Mouse (Mus musculus): ENCODE data around the gene Zfp37. TPM values are rescaled to one million over a fixed set of nuclear protein-coding genes. Genes with fewer than 3 reads are reported as not detected.

Gene Zfp37
- polyA plus RNA-seq (2014; fragmentation: Illumina TruSeq; extraction: RNeasy Lipid Tissue Mini Kit (QIAGEN cat#74804); ENCODE audit: low read depth, low replicate concordance) = 2.5 TPM

DNA sequence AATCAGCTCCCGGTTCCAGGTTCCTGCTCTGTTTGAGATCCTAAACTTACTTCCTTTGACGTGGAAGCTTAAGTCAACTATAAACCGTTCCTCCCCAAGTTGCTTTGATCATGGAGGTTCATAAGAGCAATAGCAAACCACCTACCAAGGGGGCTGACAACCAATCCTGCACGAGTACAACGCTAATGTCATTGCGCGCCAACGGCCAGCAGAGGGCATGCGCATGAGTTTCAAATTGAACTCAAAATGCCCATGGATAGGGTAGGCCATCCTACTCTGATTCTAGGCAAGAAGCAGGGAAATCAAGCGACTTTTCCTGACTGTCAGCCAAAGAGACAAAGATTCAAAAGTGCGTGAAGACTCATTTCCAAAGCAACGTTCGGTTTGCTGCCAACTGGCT is at the start of gene Zfp37:
Gene Zfp37, minus strand, starts transcription at position 279 of the 400 bp plus-strand sequence.

DNA sequence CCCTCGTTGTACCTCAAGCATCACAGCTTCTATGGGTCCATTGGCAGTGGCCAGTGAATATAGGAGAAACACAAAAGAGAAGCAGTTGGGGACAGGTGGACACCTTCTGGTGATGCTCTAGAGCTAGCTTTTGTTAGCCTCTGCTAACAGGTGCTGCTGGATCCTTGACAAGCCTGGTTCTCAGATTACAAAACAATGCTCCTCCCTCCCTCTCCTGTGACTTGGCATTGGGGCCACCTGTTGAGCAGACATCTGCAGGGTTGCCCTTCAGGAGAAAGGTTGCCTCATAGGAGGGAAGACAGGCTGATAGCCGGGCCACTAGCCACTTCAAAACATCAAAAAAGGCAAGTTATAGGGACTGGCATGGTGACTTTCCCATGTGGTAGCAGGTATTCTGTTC is 31.4 kb upstream of the Zfp37 start, which contains the start of gene Slc31a2:
Gene Slc31a2, plus strand, starts transcription at position 287 of the 400 bp plus-strand sequence.

DNA sequence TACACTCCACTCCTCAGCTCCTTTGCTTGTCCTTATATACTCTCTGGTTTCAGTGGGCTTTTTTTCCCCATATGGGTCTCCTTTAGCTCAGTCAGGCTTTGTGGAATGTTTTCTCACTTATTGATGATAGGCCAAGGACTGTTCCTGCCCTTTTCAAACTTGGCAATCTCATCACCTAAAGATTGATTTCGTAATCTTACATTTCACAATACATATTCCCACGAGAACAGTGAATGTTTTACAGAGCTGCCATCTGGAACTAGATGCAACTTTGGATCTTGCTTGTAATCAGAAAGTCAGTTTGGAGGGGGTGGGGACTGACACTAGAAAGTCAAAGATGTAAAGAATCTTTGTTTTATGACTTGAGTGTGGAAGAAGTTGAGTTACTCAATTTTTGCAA is 80.0 kb downstream of the Zfp37 start, which contains the start of gene Mup21:
Gene Mup21, minus strand, starts transcription at position 53 of the 400 bp plus-strand sequence.

Other genes starting within 250 kb of the Zfp37 start
- gene Mup20, start 176.9 kb downstream of the Zfp37 start, polyA plus RNA-seq (2014; fragmentation: Illumina TruSeq; extraction: RNeasy Lipid Tissue Mini Kit (QIAGEN cat#74804); ENCODE audit: low read depth, low replicate concordance) = 0.71 TPM
- gene Mup3, start 143.7 kb downstream of the Zfp37 start, polyA plus RNA-seq (2014; fragmentation: Illumina TruSeq; extraction: RNeasy Lipid Tissue Mini Kit (QIAGEN cat#74804); ENCODE audit: low read depth, low replicate concordance) = 4.0 TPM
- not detected for gene Mup21, start 80.2 kb downstream of the Zfp37 start, polyA plus RNA-seq (2014; fragmentation: Illumina TruSeq; extraction: RNeasy Lipid Tissue Mini Kit (QIAGEN cat#74804); ENCODE audit: low read depth, low replicate concordance)
- 20.6 TPM for gene Slc31a2, start 31.5 kb upstream of the Zfp37 start, polyA plus RNA-seq (2014; fragmentation: Illumina TruSeq; extraction: RNeasy Lipid Tissue Mini Kit (QIAGEN cat#74804); ENCODE audit: low read depth, low replicate concordance)
- 17.0 TPM for gene Fkbp15, start 129.5 kb upstream of the Zfp37 start, polyA plus RNA-seq (2014; fragmentation: Illumina TruSeq; extraction: RNeasy Lipid Tissue Mini Kit (QIAGEN cat#74804); ENCODE audit: low read depth, low replicate concordance)
- gene Slc31a1, start 129.7 kb upstream of the Zfp37 start, polyA plus RNA-seq (2014; fragmentation: Illumina TruSeq; extraction: RNeasy Lipid Tissue Mini Kit (QIAGEN cat#74804); ENCODE audit: low read depth, low replicate concordance) = 21.4 TPM
- gene Cdc26, start 177.6 kb upstream of the Zfp37 start, polyA plus RNA-seq (2014; fragmentation: Illumina TruSeq; extraction: RNeasy Lipid Tissue Mini Kit (QIAGEN cat#74804); ENCODE audit: low read depth, low replicate concordance) = 62.0 TPM
- 10.2 TPM for gene Prpf4, start 177.8 kb upstream of the Zfp37 start, polyA plus RNA-seq (2014; fragmentation: Illumina TruSeq; extraction: RNeasy Lipid Tissue Mini Kit (QIAGEN cat#74804); ENCODE audit: low read depth, low replicate concordance)
- gene Rnf183, start 204.2 kb upstream of the Zfp37 start, polyA plus RNA-seq (2014; fragmentation: Illumina TruSeq; extraction: RNeasy Lipid Tissue Mini Kit (QIAGEN cat#74804); ENCODE audit: low read depth, low replicate concordance) = not detected
- gene Wdr31, start 239.8 kb upstream of the Zfp37 start, polyA plus RNA-seq (2014; fragmentation: Illumina TruSeq; extraction: RNeasy Lipid Tissue Mini Kit (QIAGEN cat#74804); ENCODE audit: low read depth, low replicate concordance) = 0.39 TPM
- not detected for gene Bspry, start 249.0 kb upstream of the Zfp37 start, polyA plus RNA-seq (2014; fragmentation: Illumina TruSeq; extraction: RNeasy Lipid Tissue Mini Kit (QIAGEN cat#74804); ENCODE audit: low read depth, low replicate concordance)